Mouse (Mus musculus) midbrain, embryonic 11.5 days (tissue): ENCODE measurements around the gene Cabp4. TPM values are rescaled to one million over a fixed set of nuclear protein-coding genes. Genes with fewer than 3 reads are reported as not detected.
"Not testable (repeated sequence)": the region's sequence is repeated elsewhere in the genome, so short reads cannot be mapped to it uniquely, and the experiment has no call there.

Experiments used
- ATAC-seq: fragments of 200-750 bp; cut with Nextera tagmentation; 2 replicates; pipeline ENCODE4 v1.8.0; 2017; ENCODE audit warnings: moderate TSS enrichment, moderate library complexity; ENCODE audit not compliant: low FRiP score
- DNase-seq: peaks from one replicate; pipeline ENCODE4 v3.0.0; 2015; ENCODE audit warnings: low spot score; ENCODE audit errors: missing footprints
- H3K27ac ChIP-seq: fragments of 300-500 bp; sonication (generic); 2 replicates; pipeline ENCODE4 v1.5.1; 2014; ENCODE audit warnings: low read depth, low read length
- H3K27me3 ChIP-seq: fragments of 300-500 bp; sonication (generic); 2 replicates; pipeline ENCODE4 v1.6.1; 2014; ENCODE audit warnings: mild to moderate bottlenecking, low read length, moderate library complexity, mixed read lengths; ENCODE audit not compliant: control insufficient read depth, insufficient read depth
- H3K36me3 ChIP-seq: fragments of 300-500 bp; sonication (generic); 2 replicates; pipeline ENCODE4 v1.6.1; 2014; ENCODE audit warnings: mild to moderate bottlenecking, low read length, moderate library complexity, mixed read lengths; ENCODE audit not compliant: control insufficient read depth, insufficient read depth
- H3K4me1 ChIP-seq: fragments of 300-500 bp; sonication (generic); 2 replicates; pipeline ENCODE4 v1.6.1; 2014; ENCODE audit warnings: low read length; ENCODE audit not compliant: control insufficient read depth, insufficient read depth
- H3K4me2 ChIP-seq: fragments of 300-500 bp; sonication (generic); 2 replicates; pipeline ENCODE4 v1.6.1; 2014; ENCODE audit warnings: mild to moderate bottlenecking, moderate library complexity
- H3K4me3 ChIP-seq: fragments of 300-500 bp; sonication (generic); 2 replicates; pipeline ENCODE4 v1.5.1; 2014; ENCODE audit warnings: low read depth, low read length
- H3K9ac ChIP-seq: fragments of 300-500 bp; sonication (generic); 2 replicates; pipeline ENCODE4 v1.6.1; 2014; ENCODE audit warnings: low read length
- H3K9me3 ChIP-seq: fragments of 300-500 bp; sonication (generic); 2 replicates; pipeline ENCODE4 v1.6.1; 2016; ENCODE audit warnings: low read length; ENCODE audit not compliant: control insufficient read depth
- WGBS: fragments of 180-500 bp; shearing (Covaris S2); extraction: QIAGEN DNeasy Blood & Tissue Kit; methylation state at CpG from one replicate; pipeline ENCODE4 v1.1.7; 2014; 5-methylcytosine and 5-hydroxymethylcytosine counted together
- polyA plus RNA-seq: library from polyadenylated mRNA; unstranded; fragments of >200 nt; fragmentation: Nextera tagmentation; extraction: Ambion mirVana; gene quantifications from 2 replicates; pipeline ENCODE4 v1.2.1, GENCODE M21; 2014

Cabp4 gene
- polyA plus RNA-seq, 1 experiment from 2014 or later: not detected

- 87% methylated on average over 16 of the region's 16 CpGs for whole genome bisulfite sequencing
- no peak overlapping the region for H3K4me3 ChIP-seq
- H3K4me1 ChIP-seq: peaks cover 14% of the 10 kb centered on the region
- no peak overlapping the region for H3K4me2 ChIP-seq
- DNase-seq (no peak), ATAC-seq (no peak)
- H3K9me3 ChIP-seq: no peaks in the 10 kb centered on the region
- no peak overlapping the region for H3K9ac ChIP-seq
- H3K27ac ChIP-seq: no peak overlapping the region
- H3K27me3 ChIP-seq: no peaks in the 10 kb centered on the region
- H3K36me3 ChIP-seq: no peaks in the 10 kb centered on the region
Observed at GRCm38 (mm10) chr19:4144550-4145498, 991 bp upstream of the Cabp4 start.

GRCm38 (mm10) chr19:4142416-4143173 lies 1.2 kb downstream of the Cabp4 start:
- WGBS: 92% methylated on average over 18 of the region's 18 CpGs
- Histone ChIP-seq H3K4me3 (no peak overlapping the region), H3K9me3 (no peaks in the 10 kb centered on the region), H3K36me3 (no peaks in the 10 kb centered on the region), H3K4me2 (no peak overlapping the region), H3K9ac (no peak overlapping the region), H3K27me3 (no peaks in the 10 kb centered on the region), H3K27ac (no peak overlapping the region), H3K4me1 (peaks cover under 1% of the 10 kb centered on the region; the same call in 1 of the 2 replicates)
- DNase-seq (no peak), ATAC-seq (no peak)

- H3K9ac ChIP-seq: no peak overlapping the region
- no peak for DNase-seq
- H3K4me2 ChIP-seq: no peak overlapping the region
- no peaks in the 10 kb centered on the region for H3K4me1 ChIP-seq
- no peak overlapping the region for H3K4me3 ChIP-seq
- no peaks in the 10 kb centered on the region for H3K9me3 ChIP-seq
- 81% methylated on average over 6 of the region's 6 CpGs for WGBS
- H3K36me3 ChIP-seq: no peaks in the 10 kb centered on the region
- H3K27ac ChIP-seq: no peak overlapping the region
- no peaks in the 10 kb centered on the region for H3K27me3 ChIP-seq
- no peak for ATAC-seq
Observed at GRCm38 (mm10) chr19:4140147-4140546, 3.7 kb downstream of the Cabp4 start.

- Histone ChIP-seq H3K27me3 (no peaks in the 10 kb centered on the region), H3K27ac (no peak within 1 kb of the TSS), H3K9me3 (no peaks in the 10 kb centered on the region), H3K9ac (no peak within 1 kb of the TSS), H3K4me3 (no peak within 1 kb of the TSS), H3K4me1 (no peaks in the 10 kb centered on the region), H3K36me3 (no peaks in the 10 kb centered on the region), H3K4me2 (no peak within 1 kb of the TSS)
- ATAC-seq (no peak), DNase-seq (no peak)
- 69% methylated on average over 2 of the region's 2 CpGs for WGBS
Observed at GRCm38 (mm10) chr19:4139446-4139845, 4.4 kb downstream of the Cabp4 start, which contains the start of gene Gpr152. Gpr152 (plus strand) TSS chr19:4139787.

- DNase-seq (no peak), ATAC-seq (no peak)
- 82% methylated on average over 5 of the region's 5 CpGs for WGBS
- H3K9ac ChIP-seq: no peak overlapping the region
- H3K4me2 ChIP-seq: no peak overlapping the region
- H3K4me3 ChIP-seq: no peak overlapping the region
- no peak overlapping the region for H3K27ac ChIP-seq
- H3K9me3 ChIP-seq: no peaks in the 10 kb centered on the region
- no peaks in the 10 kb centered on the region for H3K27me3 ChIP-seq
- H3K36me3 ChIP-seq: no peaks in the 10 kb centered on the region; the same call in 1 of the 2 replicates
- H3K4me1 ChIP-seq: no peaks in the 10 kb centered on the region
Observed at GRCm38 (mm10) chr19:4137913-4138312, 5.9 kb downstream of the Cabp4 start.

- no peak overlapping the region for H3K27ac ChIP-seq
- H3K4me1 ChIP-seq: no peaks in the 10 kb centered on the region
- H3K9me3 ChIP-seq: no peaks in the 10 kb centered on the region
- DNase-seq: no peak
- peaks cover 3% of the 10 kb centered on the region for H3K36me3 ChIP-seq
- no peak overlapping the region for H3K9ac ChIP-seq
- WGBS: 79% methylated on average over 5 of the region's 5 CpGs
- H3K4me3 ChIP-seq: no peak overlapping the region
- H3K4me2 ChIP-seq: no peak overlapping the region
- H3K27me3 ChIP-seq: no peaks in the 10 kb centered on the region
- ATAC-seq: no peak
Observed at GRCm38 (mm10) chr19:4136463-4136862, 7.4 kb downstream of the Cabp4 start.

GRCm38 (mm10) chr19:4135963-4136345 lies 7.9 kb downstream of the Cabp4 start:
- not testable (repeated sequence) for ATAC-seq, H3K4me2 ChIP-seq
- WGBS: 28% methylated on average over 8 of the region's 8 CpGs

GRCm38 (mm10) chr19:4135229-4135962 lies 8.4 kb downstream of the Cabp4 start:
- H3K36me3 ChIP-seq, H3K9me3 ChIP-seq, H3K4me3 ChIP-seq, H3K27me3 ChIP-seq, H3K9ac ChIP-seq, H3K27ac ChIP-seq, DNase-seq, H3K4me1 ChIP-seq, ATAC-seq, H3K4me2 ChIP-seq: not testable (repeated sequence)
- WGBS: 83% methylated on average over 6 of the region's 6 CpGs

More at GRCm38 (mm10) chr19:4135963-4136345, 7.9 kb downstream of the Cabp4 start:
- not testable (repeated sequence) for H3K9ac ChIP-seq, H3K27me3 ChIP-seq, H3K27ac ChIP-seq, DNase-seq, H3K4me3 ChIP-seq, H3K9me3 ChIP-seq, H3K36me3 ChIP-seq, H3K4me1 ChIP-seq
